Mouse (Mus musculus) heart, embryonic 15.5 days (tissue): ENCODE data around the gene Slc17a5. TPM values are rescaled to one million over a fixed set of nuclear protein-coding genes. Genes with fewer than 3 reads are reported as not detected.

Experiments used
- ATAC-seq: fragments of 200-750 bp; cut with Nextera tagmentation; replicated peaks from 2 replicates; pipeline ENCODE4 v1.8.0; 2017; ENCODE audit warnings: low read depth, moderate TSS enrichment; ENCODE audit not compliant: insufficient number of reproducible peaks, insufficient read depth, low FRiP score
- H3K27ac ChIP-seq: fragments of 300-500 bp; sonication (generic); 2 replicates; pipeline ENCODE4 v1.5.1; 2015; ENCODE audit warnings: mild to moderate bottlenecking, inconsistent platforms
- H3K27me3 ChIP-seq: fragments of 300-500 bp; sonication (generic); 2 replicates; pipeline ENCODE4 v1.6.1; 2015; ENCODE audit warnings: inconsistent platforms
- H3K36me3 ChIP-seq: fragments of 300-500 bp; sonication (generic); 2 replicates; pipeline ENCODE4 v1.6.1; 2015; ENCODE audit warnings: mild to moderate bottlenecking, inconsistent platforms
- H3K4me1 ChIP-seq: fragments of 300-500 bp; sonication (generic); replicated peaks from 2 replicates; pipeline ENCODE4 v1.6.1; 2015; ENCODE audit warnings: inconsistent platforms
- H3K4me2 ChIP-seq: fragments of 300-500 bp; sonication (generic); 2 replicates; pipeline ENCODE4 v1.6.1; 2015; ENCODE audit warnings: inconsistent platforms, mild to moderate bottlenecking, moderate library complexity
- H3K4me3 ChIP-seq: fragments of 300-500 bp; sonication (generic); 2 replicates; pipeline ENCODE4 v1.5.1; 2015; ENCODE audit warnings: mild to moderate bottlenecking, inconsistent platforms
- H3K9ac ChIP-seq: fragments of 300-500 bp; sonication (generic); 2 replicates; pipeline ENCODE4 v1.6.1; 2015; ENCODE audit warnings: mild to moderate bottlenecking, inconsistent platforms
- H3K9me3 ChIP-seq: fragments of 300-500 bp; sonication (generic); replicated peaks from 2 replicates; pipeline ENCODE4 v1.6.1; 2016; ENCODE audit warnings: inconsistent platforms
- WGBS: fragments of 180-500 bp; shearing (Covaris S2); methylation state at CpG from one replicate; pipeline ENCODE4 v1.1.7; 2015; ENCODE audit warnings: mixed read lengths; 5-methylcytosine and 5-hydroxymethylcytosine counted together
- polyA plus RNA-seq: library from polyadenylated mRNA; unstranded; fragments of >200 nt; fragmentation: Nextera tagmentation; extraction: Ambion mirVana; gene quantifications from 2 replicates; pipeline ENCODE4 v1.2.1, GENCODE M21; 2015

The Slc17a5 gene
- polyA plus RNA-seq, 1 experiment from 2014 or later: 8.5 TPM

DNA sequence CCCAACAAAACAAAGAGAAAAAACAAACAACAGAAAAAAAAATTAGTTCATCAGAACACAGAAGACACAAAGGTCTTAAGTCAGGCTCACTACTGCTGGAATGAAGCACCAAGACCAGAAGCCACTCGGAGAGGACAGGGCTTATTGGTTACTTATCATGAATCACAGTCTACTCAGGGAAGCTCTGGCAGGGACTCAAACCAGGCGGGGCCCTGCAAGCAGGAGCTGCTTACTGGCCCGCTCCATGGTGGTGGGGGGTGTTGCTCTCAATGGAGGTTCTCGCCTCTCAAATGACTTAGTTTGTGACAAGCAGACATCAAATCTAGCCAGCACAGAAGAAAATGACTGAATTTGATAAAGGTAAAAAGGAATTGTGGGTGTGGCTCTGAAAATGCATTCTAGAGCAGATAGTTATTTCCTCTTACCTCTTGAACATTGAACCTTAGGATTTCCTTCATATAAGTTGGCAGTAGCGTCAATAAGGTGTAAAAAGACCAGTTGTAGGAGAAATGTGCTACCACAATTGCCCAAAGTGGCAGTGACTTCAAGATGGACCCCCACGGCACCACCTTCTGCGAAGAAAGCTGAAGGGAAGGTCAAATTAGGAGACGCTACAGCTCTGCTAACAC, 29.1 kb downstream of the Slc17a5 start:
- Histone ChIP-seq H3K27ac (no peak overlapping the region), H3K27me3 (no peaks in the 10 kb centered on the region), H3K4me2 (no peak overlapping the region), H3K36me3 (no peaks in the 10 kb centered on the region), H3K4me1 (0 out of 2 replicates have a peak, but pooled peaks cover 3% of the 10 kb centered on the region), H3K4me3 (no peak overlapping the region), H3K9me3 (no peaks in the 10 kb centered on the region), H3K9ac (no peak overlapping the region)
- ATAC-seq: no peak
- 66% methylated on average over 8 of the region's 8 CpGs for WGBS

- Histone ChIP-seq H3K27me3 (no peaks in the 10 kb centered on the region), H3K27ac (no peak overlapping the region), H3K36me3 (no peaks in the 10 kb centered on the region), H3K4me2 (no peak overlapping the region), H3K4me3 (no peak overlapping the region), H3K9ac (no peak overlapping the region), H3K9me3 (no peaks in the 10 kb centered on the region), H3K4me1 (0 out of 2 replicates have a peak, but pooled peaks cover 5% of the 10 kb centered on the region)
- WGBS: 93% methylated on average over 1 of the region's 1 CpGs
- no peak for ATAC-seq
Observed at GRCm38 (mm10) chr9:78557041-78557440, 30.8 kb downstream of the Slc17a5 start.

GRCm38 (mm10) chr9:78552984-78553383, 34.9 kb downstream of the Slc17a5 start:
- Histone ChIP-seq H3K4me3 (no peak overlapping the region), H3K9me3 (no peaks in the 10 kb centered on the region), H3K4me1 (0 out of 2 replicates have a peak, but pooled peaks cover 2% of the 10 kb centered on the region), H3K27me3 (no peaks in the 10 kb centered on the region), H3K4me2 (0 out of 2 replicates have a peak overlapping the region, but pooled peaks have one; percentile 22), H3K27ac (no peak overlapping the region), H3K9ac (no peak overlapping the region), H3K36me3 (no peaks in the 10 kb centered on the region)
- 25% methylated on average over 12 of the region's 12 CpGs for WGBS
- ATAC-seq: no peak

DNA sequence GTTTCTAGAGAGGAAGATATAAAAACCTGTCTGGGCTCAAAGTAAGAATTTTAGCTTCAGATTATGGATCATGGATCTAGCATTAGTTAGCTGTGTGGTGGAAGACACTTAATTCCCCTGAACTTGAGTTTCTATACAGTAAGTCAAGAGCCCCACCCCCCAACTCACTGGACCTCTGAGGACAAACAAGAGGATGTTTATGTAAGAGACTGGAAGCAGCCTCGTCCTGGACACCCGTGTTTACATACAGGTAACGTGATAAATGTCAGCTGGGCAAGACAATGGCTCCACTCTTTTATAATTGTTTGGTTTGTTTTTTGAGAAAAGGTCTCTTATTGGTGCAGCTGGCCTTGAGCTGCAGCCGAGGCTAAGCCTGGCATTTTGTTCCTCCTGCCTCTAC, 36.1 kb downstream of the Slc17a5 start:
- H3K36me3 ChIP-seq: no peaks in the 10 kb centered on the region
- no peak overlapping the region for H3K4me2 ChIP-seq
- no peak overlapping the region for H3K27ac ChIP-seq
- H3K27me3 ChIP-seq: no peaks in the 10 kb centered on the region
- H3K9ac ChIP-seq: no peak overlapping the region
- 54% methylated on average over 4 of the region's 4 CpGs for WGBS
- no peaks in the 10 kb centered on the region for H3K9me3 ChIP-seq
- ATAC-seq: no peak
- H3K4me1 ChIP-seq: 0 out of 2 replicates have a peak, but pooled peaks cover 2% of the 10 kb centered on the region
- no peak overlapping the region for H3K4me3 ChIP-seq

- H3K4me1 ChIP-seq: 0 out of 2 replicates have a peak, but pooled peaks cover under 1% of the 10 kb centered on the region
- no peak overlapping the region for H3K27ac ChIP-seq
- no peak overlapping the region for H3K9ac ChIP-seq
- no peaks in the 10 kb centered on the region for H3K27me3 ChIP-seq
- no peak for ATAC-seq
- H3K4me2 ChIP-seq: no peak overlapping the region
- no peak overlapping the region for H3K4me3 ChIP-seq
- H3K9me3 ChIP-seq: no peaks in the 10 kb centered on the region
- 82% methylated on average over 12 of the region's 12 CpGs for WGBS
- H3K36me3 ChIP-seq: no peaks in the 10 kb centered on the region
Observed at GRCm38 (mm10) chr9:78547742-78548141, 40.1 kb downstream of the Slc17a5 start.

DNA sequence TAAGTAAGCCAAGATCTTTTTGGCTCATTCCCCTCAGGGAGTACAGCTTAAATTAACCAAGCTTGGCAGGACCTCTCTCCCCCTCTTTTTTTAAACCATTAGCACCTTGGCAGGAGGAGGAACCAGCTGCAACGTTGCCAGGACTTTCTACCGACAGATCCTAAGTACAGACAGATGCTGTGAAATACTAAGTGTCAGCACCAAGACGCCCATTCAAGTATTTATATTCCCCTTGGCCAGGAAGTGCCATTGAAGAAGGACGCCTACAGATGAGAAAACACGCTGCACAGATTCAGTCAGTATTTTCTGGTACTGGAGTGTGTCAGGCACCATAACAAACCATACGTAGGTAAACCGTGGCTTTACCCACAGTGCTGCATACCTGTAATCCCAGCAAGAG, 40.9 kb downstream of the Slc17a5 start:
- no peak overlapping the region for H3K27ac ChIP-seq
- ATAC-seq: no peak; the same call in 1 of the 2 replicates
- no peak overlapping the region for H3K9ac ChIP-seq
- H3K36me3 ChIP-seq: no peaks in the 10 kb centered on the region
- H3K9me3 ChIP-seq: no peaks in the 10 kb centered on the region
- WGBS: 57% methylated on average over 7 of the region's 7 CpGs
- no peaks in the 10 kb centered on the region for H3K27me3 ChIP-seq
- no peaks in the 10 kb centered on the region for H3K4me1 ChIP-seq
- no peak overlapping the region for H3K4me2 ChIP-seq
- H3K4me3 ChIP-seq: no peak overlapping the region

DNA sequence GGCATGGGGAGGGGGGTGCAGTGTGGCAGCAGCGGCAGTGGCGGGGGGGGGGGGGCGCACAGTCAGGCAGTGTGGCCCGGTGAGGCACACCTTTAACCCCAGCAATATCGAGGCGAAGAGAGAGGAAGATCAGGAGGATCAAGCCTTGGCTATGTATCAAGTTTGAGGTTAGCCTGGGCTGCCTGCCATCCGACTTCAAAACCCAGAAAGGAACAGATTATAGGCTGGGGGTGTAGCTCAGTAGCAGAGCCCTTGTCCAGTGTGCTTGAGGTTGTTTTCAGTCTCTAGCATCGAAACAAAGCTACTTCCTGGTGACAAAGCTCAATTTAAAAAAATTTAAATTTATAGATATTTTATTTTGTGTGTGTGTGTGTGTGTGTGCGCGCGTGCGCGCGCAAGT, 46.1 kb downstream of the Slc17a5 start:
- no peak overlapping the region for H3K4me3 ChIP-seq
- H3K36me3 ChIP-seq: no peaks in the 10 kb centered on the region
- no peaks in the 10 kb centered on the region for H3K27me3 ChIP-seq
- ATAC-seq: no peak
- H3K4me2 ChIP-seq: no peak overlapping the region
- H3K9ac ChIP-seq: no peak overlapping the region
- H3K4me1 ChIP-seq: peaks cover 11% of the 10 kb centered on the region
- 95% methylated on average over 14 of the region's 14 CpGs for WGBS
- H3K27ac ChIP-seq: no peak overlapping the region
- no peaks in the 10 kb centered on the region for H3K9me3 ChIP-seq

- WGBS: 15% methylated on average over 6 of the region's 6 CpGs
- peak overlapping the region; percentile 25; the same call in 1 of the 2 replicates for H3K27ac ChIP-seq
- H3K27me3 ChIP-seq: no peaks in the 10 kb centered on the region
- 0 out of 2 replicates have a peak overlapping the region, but pooled peaks have one; percentile 21 for H3K4me2 ChIP-seq
- H3K9me3 ChIP-seq: no peaks in the 10 kb centered on the region
- H3K36me3 ChIP-seq: no peaks in the 10 kb centered on the region
- no peak for ATAC-seq
- H3K4me1 ChIP-seq: peaks cover 13% of the 10 kb centered on the region
- H3K4me3 ChIP-seq: no peak overlapping the region
- H3K9ac ChIP-seq: no peak overlapping the region
Observed at GRCm38 (mm10) chr9:78538421-78538820, 49.4 kb downstream of the Slc17a5 start.

DNA sequence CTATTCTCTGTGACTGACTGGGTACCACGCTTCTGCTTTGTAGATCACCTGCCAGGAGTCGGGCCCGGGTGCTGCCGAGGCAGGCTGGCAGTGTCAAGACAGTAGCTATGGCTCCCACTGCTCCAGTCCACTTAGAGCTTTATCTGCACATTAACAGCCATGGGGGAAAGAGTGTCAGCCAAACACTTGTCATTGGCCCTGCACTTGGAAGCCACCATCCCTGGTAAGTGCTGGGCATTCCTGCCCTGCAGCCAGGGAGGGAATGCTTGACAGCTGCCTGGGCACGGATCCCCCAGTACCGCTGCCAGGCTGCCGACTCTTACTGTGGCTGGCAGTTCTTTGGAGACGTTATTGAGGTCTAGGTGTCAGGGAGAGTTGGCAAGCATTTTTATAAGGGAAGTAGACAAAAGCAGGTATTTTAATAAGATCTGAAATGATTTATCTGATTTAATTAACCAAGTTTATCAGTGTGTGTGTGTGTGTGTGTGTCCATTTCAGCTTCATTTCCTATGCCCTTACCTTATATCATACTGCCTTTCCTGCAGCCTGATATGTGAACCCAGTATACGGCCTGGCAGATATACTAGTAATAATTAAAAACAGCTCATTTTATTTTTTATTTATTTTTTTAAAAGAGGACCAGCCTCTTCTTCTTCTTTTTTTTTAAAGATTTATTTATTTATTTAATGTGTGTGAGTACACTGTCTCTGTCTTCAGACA, 50.5 kb downstream of the Slc17a5 start:
- ATAC-seq: no peak; the same call in 1 of the 2 replicates
- H3K4me1 ChIP-seq: peaks cover 16% of the 10 kb centered on the region
- H3K9me3 ChIP-seq: no peaks in the 10 kb centered on the region
- no peak overlapping the region for H3K4me3 ChIP-seq
- no peak overlapping the region for H3K27ac ChIP-seq
- no peaks in the 10 kb centered on the region for H3K36me3 ChIP-seq
- 52% methylated on average over 9 of the region's 9 CpGs for WGBS
- H3K4me2 ChIP-seq: peak overlapping the region; percentile 6; the same call in 1 of the 2 replicates
- no peaks in the 10 kb centered on the region for H3K27me3 ChIP-seq
- no peak overlapping the region for H3K9ac ChIP-seq

- peaks cover 23% of the 10 kb centered on the region for H3K4me1 ChIP-seq
- no peak overlapping the region for H3K27ac ChIP-seq
- no peak for ATAC-seq
- H3K9ac ChIP-seq: no peak overlapping the region
- H3K9me3 ChIP-seq: no peaks in the 10 kb centered on the region
- no peaks in the 10 kb centered on the region for H3K27me3 ChIP-seq
- no peak overlapping the region for H3K4me2 ChIP-seq
- WGBS: 84% methylated on average over 7 of the region's 7 CpGs
- H3K4me3 ChIP-seq: no peak overlapping the region
- no peaks in the 10 kb centered on the region for H3K36me3 ChIP-seq
Observed at GRCm38 (mm10) chr9:78534606-78535005, 53.2 kb downstream of the Slc17a5 start.

GRCm38 (mm10) chr9:78533296-78533935, 54.4 kb downstream of the Slc17a5 start:
- no peaks in the 10 kb centered on the region for H3K27me3 ChIP-seq
- WGBS: 76% methylated on average over 18 of the region's 18 CpGs
- H3K4me3 ChIP-seq: no peak overlapping the region
- no peaks in the 10 kb centered on the region for H3K36me3 ChIP-seq
- H3K4me2 ChIP-seq: no peak overlapping the region
- no peak for ATAC-seq
- H3K9me3 ChIP-seq: no peaks in the 10 kb centered on the region
- H3K27ac ChIP-seq: no peak overlapping the region
- H3K4me1 ChIP-seq: peaks cover 20% of the 10 kb centered on the region
- H3K9ac ChIP-seq: no peak overlapping the region
